Mouse (Mus musculus) heart, embryonic 14.5 days (tissue): ENCODE results near the gene Ifnar1. TPM values are rescaled to one million over a fixed set of nuclear protein-coding genes. Genes with fewer than 3 reads are reported as not detected.
A peak's percentile ranks its signal among the peaks of the same experiment; 100 is the strongest.

Experiments
- ATAC-seq: fragments of 200-750 bp; cut with Nextera tagmentation; 2 replicates; pipeline ENCODE4 v1.8.0; 2017; ENCODE audit warnings: low read depth, moderate TSS enrichment; ENCODE audit not compliant: insufficient number of reproducible peaks, insufficient read depth, low FRiP score
- H3K27ac ChIP-seq, 2 experiments: fragments of 200-500 bp in 1 of 2; fragments of 300-500 bp in 1 of 2; sonication (generic) in 1 of 2; replicated peaks in 1 of 2; 2 replicates each; pipeline ENCODE4 v1.5.1; 2012 to 2014; ENCODE audit warnings: low read depth in 2 of 2, low read length in 2 of 2, control low read depth in 1 of 2, mild to moderate bottlenecking in 1 of 2, mixed read lengths in 1 of 2; ENCODE audit not compliant: control insufficient read depth in 1 of 2, insufficient read depth in 1 of 2
- H3K27me3 ChIP-seq: fragments of 300-500 bp; sonication (generic); 2 replicates; pipeline ENCODE4 v1.6.1; 2014; ENCODE audit warnings: mild to moderate bottlenecking, low read length, control low read depth; ENCODE audit not compliant: control insufficient read depth, insufficient read depth
- H3K36me3 ChIP-seq: fragments of 300-500 bp; sonication (generic); 2 replicates; pipeline ENCODE4 v1.6.1; 2014; ENCODE audit warnings: mild to moderate bottlenecking, control low read depth, low read length, mixed read lengths; ENCODE audit not compliant: control insufficient read depth, insufficient read depth
- H3K4me1 ChIP-seq, 2 experiments: fragments of 200-500 bp in 1 of 2; fragments of 300-500 bp in 1 of 2; sonication (generic) in 1 of 2; 2 replicates each; pipeline ENCODE4 v1.6.1; 2012 to 2014; ENCODE audit warnings: low read length in 2 of 2, control low read depth in 1 of 2, mixed read lengths in 1 of 2; ENCODE audit not compliant: control insufficient read depth in 2 of 2, insufficient read depth in 2 of 2
- H3K4me2 ChIP-seq: fragments of 300-500 bp; sonication (generic); 2 replicates; pipeline ENCODE4 v1.6.1; 2014; ENCODE audit warnings: mild to moderate bottlenecking, low read length
- H3K4me3 ChIP-seq, 2 experiments: fragments of 200-500 bp in 1 of 2; fragments of 300-500 bp in 1 of 2; sonication (generic) in 1 of 2; 2 replicates each; pipeline ENCODE4 v1.5.1; 2012 to 2014; ENCODE audit warnings: low read length in 2 of 2, mild to moderate bottlenecking in 2 of 2, control low read depth in 1 of 2, low read depth in 1 of 2, moderate library complexity in 1 of 2; ENCODE audit not compliant: control insufficient read depth in 1 of 2, insufficient read depth in 1 of 2
- H3K9ac ChIP-seq: fragments of 300-500 bp; sonication (generic); 2 replicates; pipeline ENCODE4 v1.6.1; 2014; ENCODE audit warnings: mild to moderate bottlenecking, low read length
- H3K9me3 ChIP-seq: fragments of 300-500 bp; sonication (generic); 2 replicates; pipeline ENCODE4 v1.6.1; 2016; ENCODE audit warnings: low read length, control low read depth; ENCODE audit not compliant: control insufficient read depth
- WGBS: fragments of 180-500 bp; shearing (Covaris S2); extraction: QIAGEN DNeasy Blood & Tissue Kit; methylation state at CpG from one replicate; pipeline ENCODE4 v1.1.7; 2014; 5-methylcytosine and 5-hydroxymethylcytosine counted together
- polyA plus RNA-seq: library from polyadenylated mRNA; unstranded; fragments of >200 nt; fragmentation: Nextera tagmentation; extraction: Ambion mirVana; gene quantifications from 2 replicates; pipeline ENCODE4 v1.2.1, GENCODE M21; 2014

The Ifnar1 gene
- polyA plus RNA-seq, 1 experiment from 2014 or later = 45.1 TPM

GRCm38 (mm10) chr16:91548996-91549395 is 64.0 kb downstream of the Ifnar1 start:
- Histone ChIP-seq H3K27ac (peak overlapping the region; percentile 81 to 95), H3K27me3 (no peaks in the 10 kb centered on the region), H3K4me3 (peak overlapping the region; percentile 31 to 100; a peak in 3 of 4 replicates), H3K4me1 (peaks cover 44 to 68% of the 10 kb centered on the region in 2 experiments), H3K4me2 (peak overlapping the region; percentile 90), H3K9me3 (no peaks in the 10 kb centered on the region), H3K9ac (peak overlapping the region; percentile 99), H3K36me3 (peaks cover 9% of the 10 kb centered on the region; the same call in 1 of the 2 replicates)
- no peak for ATAC-seq
- WGBS = 54% methylated on average over 2 of the region's 2 CpGs

DNA sequence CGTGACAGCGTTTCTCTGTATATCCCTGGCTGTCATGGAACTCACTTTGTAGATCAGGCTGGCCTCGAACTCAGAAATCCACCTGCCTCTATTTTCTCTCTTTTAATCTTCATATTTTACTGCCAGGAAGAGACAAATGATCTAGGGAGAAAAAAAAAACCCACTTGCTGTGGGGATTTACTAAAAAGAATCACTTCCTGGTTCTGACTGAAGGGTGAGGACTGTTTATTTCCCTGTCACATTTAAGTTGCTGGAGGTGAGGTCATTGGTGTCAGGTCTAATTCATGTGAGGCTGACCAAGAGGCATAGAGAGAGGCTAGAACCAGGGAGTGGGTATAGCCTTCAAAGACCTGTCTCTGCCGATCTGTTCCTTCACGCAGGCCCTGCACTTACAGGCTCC is 64.6 kb downstream of the Ifnar1 start:
- peaks cover 9% of the 10 kb centered on the region; the same call in 1 of the 2 replicates for H3K36me3 ChIP-seq
- peak overlapping the region in 1 of 2 experiments; percentile 100; a peak in 2 of 4 replicates for H3K4me3 ChIP-seq
- H3K9ac ChIP-seq = peak overlapping the region; percentile 99
- peak overlapping the region; percentile 90 for H3K4me2 ChIP-seq
- ATAC-seq = no peak
- no peaks in the 10 kb centered on the region for H3K27me3 ChIP-seq
- WGBS = 63% methylated on average over 5 of the region's 5 CpGs
- H3K4me1 ChIP-seq = peaks cover 48 to 74% of the 10 kb centered on the region in 2 experiments
- H3K27ac ChIP-seq = peak overlapping the region; percentile 71 to 95
- H3K9me3 ChIP-seq = no peaks in the 10 kb centered on the region

GRCm38 (mm10) chr16:91551081-91551524 is 66.1 kb downstream of the Ifnar1 start:
- Histone ChIP-seq H3K27me3 (no peaks in the 10 kb centered on the region), H3K4me1 (peaks cover 44 to 68% of the 10 kb centered on the region in 2 experiments), H3K9me3 (no peaks in the 10 kb centered on the region), H3K27ac (peak overlapping the region; percentile 68 to 71), H3K9ac (peak overlapping the region; percentile 13; the same call in 1 of the 2 replicates), H3K4me3 (no peak overlapping the region), H3K36me3 (peaks cover 24% of the 10 kb centered on the region), H3K4me2 (peak overlapping the region; percentile 44)
- ATAC-seq = peak; percentile 27
- WGBS = 16% methylated on average over 10 of the region's 10 CpGs

DNA sequence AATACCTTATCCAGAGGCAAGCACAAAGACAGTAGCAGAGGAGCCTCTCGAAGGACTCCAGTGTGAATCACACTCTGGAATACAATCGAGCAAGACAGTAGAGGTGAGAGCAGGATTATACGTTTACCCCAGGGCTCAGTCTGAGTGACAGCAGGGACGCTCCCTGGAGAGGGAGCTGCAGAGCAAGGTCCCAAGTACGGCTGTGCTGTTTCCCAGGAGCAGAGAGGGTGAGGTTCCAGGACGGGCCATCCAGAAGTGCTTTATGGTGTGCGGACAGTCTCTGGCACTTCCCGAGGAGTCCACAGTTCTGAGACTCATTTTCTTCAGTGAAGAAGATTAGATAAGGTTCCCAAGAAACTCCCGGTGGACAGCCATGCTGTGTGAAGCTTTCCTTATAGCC is 67.0 kb downstream of the Ifnar1 start:
- peaks cover 34% of the 10 kb centered on the region for H3K36me3 ChIP-seq
- 32% methylated on average over 9 of the region's 9 CpGs for WGBS
- 0 out of 4 replicates have a peak overlapping the region, but pooled peaks of 1 of the 2 experiments have one; percentile 71 for H3K27ac ChIP-seq
- no peak overlapping the region for H3K4me3 ChIP-seq
- H3K4me1 ChIP-seq = peaks cover 40 to 64% of the 10 kb centered on the region in 2 experiments
- H3K4me2 ChIP-seq = 0 out of 2 replicates have a peak overlapping the region, but pooled peaks have one; percentile 11
- no peaks in the 10 kb centered on the region for H3K9me3 ChIP-seq
- no peak for ATAC-seq
- H3K27me3 ChIP-seq = no peaks in the 10 kb centered on the region
- H3K9ac ChIP-seq = no peak overlapping the region

- peaks cover 40 to 62% of the 10 kb centered on the region in 2 experiments for H3K4me1 ChIP-seq
- H3K4me2 ChIP-seq = peak overlapping the region; percentile 30
- H3K9me3 ChIP-seq = no peaks in the 10 kb centered on the region
- peak overlapping the region in 1 of 2 experiments; percentile 57; a peak in 1 of 4 replicates for H3K27ac ChIP-seq
- ATAC-seq = no peak
- no peak overlapping the region for H3K4me3 ChIP-seq
- peaks cover 49% of the 10 kb centered on the region for H3K36me3 ChIP-seq
- WGBS = 39% methylated on average over 12 of the region's 12 CpGs
- peak overlapping the region; percentile 27; the same call in 1 of the 2 replicates for H3K9ac ChIP-seq
- no peaks in the 10 kb centered on the region for H3K27me3 ChIP-seq
These were observed 68.6 kb downstream of the Ifnar1 start for GRCm38 (mm10) chr16:91553625-91554024.

- Histone ChIP-seq H3K36me3 (peaks cover 61% of the 10 kb centered on the region), H3K9me3 (no peaks in the 10 kb centered on the region), H3K4me3 (no peak overlapping the region), H3K27me3 (no peaks in the 10 kb centered on the region), H3K27ac (peak overlapping the region; percentile 1 to 57; a peak in 2 of 4 replicates), H3K4me2 (no peak overlapping the region), H3K9ac (no peak overlapping the region), H3K4me1 (peaks cover 36 to 47% of the 10 kb centered on the region in 2 experiments)
- no peak for ATAC-seq
- 65% methylated on average over 8 of the region's 8 CpGs for WGBS
These were observed 70.1 kb downstream of the Ifnar1 start for GRCm38 (mm10) chr16:91555017-91555605.

DNA sequence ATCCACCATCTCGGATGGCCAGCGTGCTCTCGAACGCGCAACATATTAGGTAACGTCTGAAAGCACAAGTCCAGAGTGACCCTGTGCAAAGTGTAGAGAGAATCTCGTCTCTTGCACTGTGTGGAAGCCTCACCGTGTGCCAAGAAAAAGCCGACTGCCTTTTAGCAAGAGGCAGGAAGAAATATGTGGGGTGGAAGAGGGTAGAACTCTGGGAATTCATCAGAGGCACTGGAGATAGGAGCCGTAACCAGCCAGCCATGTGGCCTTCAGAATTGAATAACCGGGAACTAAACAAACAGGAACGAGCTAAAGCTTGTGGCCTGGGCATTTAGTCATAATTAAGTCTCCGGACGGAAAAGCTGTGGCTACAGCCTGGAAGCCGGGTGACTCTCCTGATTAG is 71.6 kb downstream of the Ifnar1 start:
- H3K36me3 ChIP-seq = peaks cover 75% of the 10 kb centered on the region
- H3K9me3 ChIP-seq = no peaks in the 10 kb centered on the region
- no peak for ATAC-seq
- no peaks in the 10 kb centered on the region for H3K27me3 ChIP-seq
- WGBS = 84% methylated on average over 15 of the region's 15 CpGs
- no peak overlapping the region for H3K9ac ChIP-seq
- H3K4me2 ChIP-seq = no peak overlapping the region
- no peak overlapping the region for H3K4me3 ChIP-seq
- no peak overlapping the region for H3K27ac ChIP-seq
- H3K4me1 ChIP-seq = peaks cover 28 to 36% of the 10 kb centered on the region in 2 experiments
